Mouse (Mus musculus): Measurements from ENCODE around the gene Suds3.

Suds3 gene

GRCm38 (mm10) chr5:117042661-117043060 is 73.3 kb downstream of the Suds3 start:
- no peak for DNase-seq (ENCODE audit: low spot score in 2 of 2)

Data from right cerebral cortex, postnatal 36 days (tissue).